Mouse (Mus musculus) olfactory bulb, adult 2 months (tissue): ENCODE results near the gene Mthfr.

Source experiments
- CTCF ChIP-seq: fragments of 200-500 bp; IDR thresholded peaks from 2 replicates; pipeline ENCODE4 v1.5.1; 2012; ENCODE audit warnings: low read depth, mild to moderate bottlenecking, low read length, moderate library complexity; ENCODE audit not compliant: insufficient read depth
- POLR2A ChIP-seq: fragments of 200-500 bp; IDR thresholded peaks from 2 replicates; pipeline ENCODE4 v1.6.1; 2012; ENCODE audit warnings: mild to moderate bottlenecking, low read depth, low read length, moderate library complexity; ENCODE audit not compliant: insufficient read depth

DNA sequence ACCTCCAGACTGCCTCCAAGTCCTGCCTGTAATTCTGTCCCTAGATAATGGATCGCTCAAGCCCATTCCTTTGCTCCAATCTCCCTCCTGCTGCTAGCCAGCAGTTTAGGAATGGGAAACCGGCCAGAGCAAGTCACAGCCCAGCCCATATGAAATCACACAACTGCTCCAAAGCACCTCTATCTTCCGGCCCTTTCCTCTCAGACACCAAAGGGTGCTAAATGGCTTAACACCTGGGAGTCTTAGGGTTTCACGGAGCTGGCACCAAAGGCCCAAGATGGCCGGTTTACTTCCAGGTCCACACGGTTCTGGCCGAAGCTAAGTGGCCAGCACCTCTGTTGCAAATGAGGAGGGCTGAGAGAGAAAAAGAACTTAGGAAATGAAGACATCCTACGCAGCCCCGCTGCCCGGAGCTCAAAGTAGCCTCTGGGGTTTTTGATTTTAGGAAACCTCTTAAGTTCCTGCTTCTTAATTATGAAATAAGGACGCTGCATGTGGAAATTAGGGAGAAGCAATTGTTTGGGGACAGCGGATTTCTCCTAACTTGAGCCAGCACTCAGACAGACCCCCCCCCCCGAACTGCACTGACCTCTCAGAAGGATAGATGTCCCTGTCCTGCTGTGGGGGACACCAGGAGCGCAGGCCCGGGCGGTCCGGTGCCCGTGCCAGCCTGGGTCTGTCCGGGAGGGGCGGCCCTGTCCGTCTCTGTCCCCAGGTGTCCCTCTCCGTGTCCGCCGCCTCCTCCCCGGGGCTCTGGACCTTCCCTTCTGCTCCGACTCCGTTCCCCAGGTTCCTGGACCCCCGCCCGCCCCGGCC, 48.4 kb downstream of the Mthfr start:
- no peak for TF ChIP-seq CTCF
- no peak for TF ChIP-seq POLR2A
